Mouse (Mus musculus) stomach, postnatal 0 days (tissue): Measurements from ENCODE around the gene Reep3. TPM values are rescaled to one million over a fixed set of nuclear protein-coding genes. Genes with fewer than 3 reads are reported as not detected.

Experiments
- ATAC-seq: fragments of 200-750 bp; cut with Nextera tagmentation; 2 replicates; pipeline ENCODE4 v1.8.0; 2017; ENCODE audit not compliant: low FRiP score, low TSS enrichment
- DNase-seq: peaks from one replicate; pipeline ENCODE4 v3.0.0-alpha.2; 2016; ENCODE audit warnings: low spot score
- H3K27ac ChIP-seq: fragments of 300-500 bp; sonication (generic); replicated peaks from 2 replicates; pipeline ENCODE4 v1.5.1; 2014; ENCODE audit warnings: mild to moderate bottlenecking, control low read depth
- H3K27me3 ChIP-seq: fragments of 300-500 bp; sonication (generic); 2 replicates; pipeline ENCODE4 v1.6.1; 2014; ENCODE audit warnings: low read length; ENCODE audit not compliant: control insufficient read depth, insufficient read depth
- H3K36me3 ChIP-seq: fragments of 300-500 bp; sonication (generic); 2 replicates; pipeline ENCODE4 v1.6.1; 2014; ENCODE audit warnings: low read length, mixed read lengths; ENCODE audit not compliant: control insufficient read depth, insufficient read depth
- H3K4me1 ChIP-seq: fragments of 300-500 bp; sonication (generic); replicated peaks from 2 replicates; pipeline ENCODE4 v1.6.1; 2014; ENCODE audit warnings: antibody characterized with exemption; ENCODE audit not compliant: control insufficient read depth, insufficient read depth
- H3K4me2 ChIP-seq: fragments of 300-500 bp; sonication (generic); replicated peaks from 2 replicates; pipeline ENCODE4 v1.6.1; 2014; ENCODE audit warnings: low read depth, mild to moderate bottlenecking, control low read depth, moderate library complexity
- H3K4me3 ChIP-seq: fragments of 300-500 bp; sonication (generic); 2 replicates; pipeline ENCODE4 v1.5.1; 2014; ENCODE audit warnings: low read depth, low read length, control low read depth
- H3K9ac ChIP-seq: fragments of 300-500 bp; sonication (generic); 2 replicates; pipeline ENCODE4 v1.6.1; 2014; ENCODE audit warnings: mild to moderate bottlenecking, low read length, control low read depth, mixed read lengths
- H3K9me3 ChIP-seq: fragments of 300-500 bp; sonication (generic); 2 replicates; pipeline ENCODE4 v1.6.1; 2016; ENCODE audit warnings: low read length; ENCODE audit not compliant: control insufficient read depth
- CTCF ChIP-seq: IDR thresholded peaks from 2 replicates; pipeline ENCODE4 v1.5.1; 2016; ENCODE audit warnings: antibody characterized with exemption, low read depth, mild to moderate bottlenecking, moderate library complexity
- EP300 ChIP-seq: optimal IDR thresholded peaks from 2 replicates; pipeline ENCODE3; 2016; ENCODE audit warnings: antibody characterized with exemption
- WGBS: fragments of 180-500 bp; shearing (Covaris S2); extraction: QIAGEN DNeasy Blood & Tissue Kit; methylation state at CpG from one replicate; pipeline ENCODE4 v1.1.7; 2014; 5-methylcytosine and 5-hydroxymethylcytosine counted together
- polyA plus RNA-seq: library from polyadenylated mRNA; unstranded; fragments of >200 nt; fragmentation: Nextera tagmentation; extraction: Ambion mirVana; gene quantifications from 2 replicates; pipeline ENCODE4 v1.2.1, GENCODE M21; 2015

Gene Reep3
- polyA plus RNA-seq, 1 experiment from 2014 or later, result 38.6 TPM

DNA sequence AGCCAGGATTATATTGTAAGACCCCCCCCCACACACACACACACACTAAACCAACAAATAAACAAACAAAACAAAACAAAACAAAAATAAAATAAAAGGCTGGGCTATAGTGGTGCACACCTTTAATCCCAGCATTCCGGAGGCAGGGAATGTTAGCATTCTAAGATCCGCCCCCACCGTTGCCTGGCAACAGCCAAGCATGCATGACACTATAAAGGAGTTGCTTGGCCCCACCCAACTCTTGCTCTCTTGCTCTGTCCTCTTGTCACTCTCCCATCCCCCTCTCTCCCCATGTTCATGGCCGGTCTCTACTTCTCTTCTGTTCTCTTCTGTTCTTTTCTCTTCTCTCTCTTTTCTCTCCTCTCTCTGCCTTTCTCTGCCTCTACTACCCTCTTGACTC is 128.2 kb downstream of the Reep3 start:
- H3K4me1 ChIP-seq, result no peaks in the 10 kb centered on the region
- DNase-seq, result no peak
- no peaks in the 10 kb centered on the region for H3K36me3 ChIP-seq
- 55% methylated on average over 4 of the region's 4 CpGs for WGBS
- no peak overlapping the region for H3K9ac ChIP-seq
- no peak overlapping the region for H3K4me3 ChIP-seq
- H3K27me3 ChIP-seq, result no peaks in the 10 kb centered on the region
- no peak for ATAC-seq
- no peak overlapping the region for H3K27ac ChIP-seq
- no peak overlapping the region for H3K4me2 ChIP-seq
- TF ChIP-seq EP300, result no peak
- no peak for TF ChIP-seq CTCF
- H3K9me3 ChIP-seq, result no peaks in the 10 kb centered on the region

DNA sequence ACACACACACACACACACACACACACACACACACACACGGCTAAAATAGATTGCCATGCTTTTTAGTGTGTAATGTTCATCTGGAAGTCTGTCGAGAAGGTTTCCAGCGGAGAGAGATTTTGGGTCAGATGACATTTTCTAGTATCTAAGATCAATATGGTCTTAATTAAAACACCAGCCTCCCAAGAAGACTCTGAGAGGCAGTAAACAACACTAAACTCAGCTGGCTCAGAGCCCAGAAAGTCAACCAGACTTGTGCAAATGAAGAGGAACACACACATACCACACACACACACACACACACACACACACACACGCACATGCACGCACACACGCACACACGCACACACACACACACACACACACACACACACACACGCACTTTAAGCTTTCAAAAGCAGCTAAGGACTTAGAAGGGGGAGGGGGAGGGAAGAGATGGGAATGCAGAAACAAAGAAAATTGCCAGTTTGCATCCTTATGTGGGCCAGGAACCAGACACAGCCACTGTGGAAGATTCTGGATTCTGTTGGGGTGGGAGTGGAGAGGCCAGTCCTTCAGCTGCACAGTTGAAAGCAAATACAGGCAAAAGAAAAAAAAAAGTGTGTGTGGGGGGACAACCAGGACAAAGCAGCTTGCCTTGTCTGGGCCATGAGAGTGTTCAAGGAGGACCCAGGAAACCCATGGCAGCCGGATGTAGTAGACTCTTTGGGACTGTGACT is 130.2 kb downstream of the Reep3 start:
- peak; percentile 19 for DNase-seq

DNA sequence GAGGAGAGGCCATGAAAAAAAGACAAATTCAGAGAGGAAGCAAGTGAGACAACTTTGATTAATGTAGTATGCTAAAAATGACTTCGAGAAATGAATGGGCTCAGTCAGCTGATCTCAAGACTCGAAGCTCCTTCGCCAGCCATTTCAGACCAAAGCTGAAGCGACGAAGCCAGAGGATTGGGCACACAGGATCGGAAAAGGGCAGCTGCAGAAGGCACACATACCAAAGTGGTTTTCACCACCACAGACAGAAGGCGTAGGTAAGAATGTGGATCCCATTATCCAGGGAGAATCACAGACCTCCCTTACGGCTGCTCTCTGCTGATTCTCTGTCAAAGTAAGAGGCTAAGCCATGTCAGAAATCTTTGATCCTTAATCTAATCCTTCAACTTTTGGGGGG is 136.6 kb downstream of the Reep3 start:
- no peak overlapping the region for H3K9ac ChIP-seq

More for the DNA sequence above, 130.2 kb downstream of the Reep3 start:
- Histone ChIP-seq H3K27ac (peak overlapping the region; percentile 56), H3K9me3 (no peaks in the 10 kb centered on the region), H3K4me3 (no peak overlapping the region), H3K36me3 (no peaks in the 10 kb centered on the region), H3K4me2 (no peak overlapping the region), H3K4me1 (no peaks in the 10 kb centered on the region), H3K27me3 (no peaks in the 10 kb centered on the region), H3K9ac (no peak overlapping the region)
- 69% methylated on average over 9 of the region's 9 CpGs for WGBS
- TF ChIP-seq EP300 (no peak), CTCF (no peak)
- ATAC-seq, result no peak

More for the DNA sequence above, 136.6 kb downstream of the Reep3 start:
- Histone ChIP-seq H3K4me3 (no peak overlapping the region), H3K4me2 (no peak overlapping the region), H3K36me3 (no peaks in the 10 kb centered on the region), H3K4me1 (no peaks in the 10 kb centered on the region), H3K27me3 (no peaks in the 10 kb centered on the region), H3K9me3 (no peaks in the 10 kb centered on the region), H3K27ac (no peak overlapping the region)
- 70% methylated on average over 8 of the region's 8 CpGs for WGBS
- TF ChIP-seq CTCF (no peak), EP300 (no peak)
- DNase-seq, result no peak
- ATAC-seq, result no peak

Other genes starting within 250 kb of the Reep3 start
- 28.8 and 30.7 TPM in 2 replicates for gene Jmjd1c, start 820 bp downstream of the Reep3 start, polyA plus RNA-seq
- gene Nrbf2, start 188.4 kb upstream of the Reep3 start, polyA plus RNA-seq, result 34.6 and 35.5 TPM in 2 replicates